Mouse (Mus musculus) left cerebral cortex, adult 2 months (tissue): ENCODE data around the gene Coq10a. TPM values are rescaled to one million over a fixed set of nuclear protein-coding genes. Genes with fewer than 3 reads are reported as not detected.
A peak's percentile ranks its signal among the peaks of the same experiment; 100 is the strongest.

Experiments used
- DNase-seq, 2 experiments: peaks; one replicate each; pipeline ENCODE4 v3.0.0; 2021 to 2022; ENCODE audit warnings: low spot score in 2 of 2, mixed read lengths in 1 of 2; ENCODE audit errors: extremely low spot score in 1 of 2
- H3K27ac ChIP-seq: fragments of 200-600 bp; 2 replicates; pipeline ENCODE4 v1.8.1; 2022
- H3K4me3 ChIP-seq: fragments of 200-600 bp; 2 replicates; pipeline ENCODE4 v1.8.1; 2022
- CTCF ChIP-seq: fragments of 200-600 bp; IDR thresholded peaks from 2 replicates; pipeline ENCODE4 v1.8.1; 2022; ENCODE audit warnings: antibody characterized with exemption, mild to moderate bottlenecking, moderate library complexity
- intact Hi-C: fragments of 180-260 bp; cut with DNase I; formaldehyde crosslinking; loops from one replicate; pipeline ENCODE4 v1.15.1; 2025
- total RNA-seq, 2 experiments: library from RNA; stranded (reverse); gene quantifications; 2 replicates each; pipeline ENCODE4 v1.2.3; 2021

Gene Coq10a
- total RNA-seq, 2 experiments from 2014 or later: 53.0 to 54.6 TPM

DNA sequence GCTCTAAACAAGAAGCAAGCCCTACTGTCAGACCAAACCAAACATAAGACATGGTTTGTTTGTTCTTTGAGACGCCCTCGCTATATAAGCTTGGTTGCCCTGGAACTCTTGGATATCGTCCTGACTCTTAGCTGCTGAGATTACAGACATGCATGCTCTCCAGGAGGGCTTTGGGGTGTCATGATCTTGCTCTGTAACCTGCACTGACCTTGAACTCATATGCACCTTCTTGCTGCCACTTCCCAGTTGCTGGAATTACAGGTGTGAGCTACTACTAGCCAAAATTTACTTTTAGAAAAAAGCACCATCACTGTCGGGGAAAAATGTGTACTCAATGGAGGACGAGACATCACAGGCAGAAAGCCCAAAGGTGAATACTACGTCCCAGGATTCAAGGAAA lies 802 bp upstream of the Coq10a start:
- Histone ChIP-seq H3K4me3 (peak overlapping the region; percentile 80; the same call in 1 of the 2 replicates), H3K27ac (peak overlapping the region; percentile 89)
- DNase-seq: no peak
- intact Hi-C loops: loop anchor here (2.0 kb wide), 2 partner anchors 31 to 39 kb away; no protein-coding TSS in a partner anchor
- no peak for TF ChIP-seq CTCF

- Histone ChIP-seq H3K4me3 (peak overlapping the region; percentile 80), H3K27ac (peak overlapping the region; percentile 89)
- intact Hi-C loops: loop anchor here (2.0 kb wide), 2 partner anchors 30 to 40 kb away; no protein-coding TSS in a partner anchor
- TF ChIP-seq CTCF: no peak; the same call in 1 of the 2 replicates
- DNase-seq: no peak
Observed at GRCm38 (mm10) chr10:128369218-128369543, 384 bp upstream of the Coq10a start.

DNA sequence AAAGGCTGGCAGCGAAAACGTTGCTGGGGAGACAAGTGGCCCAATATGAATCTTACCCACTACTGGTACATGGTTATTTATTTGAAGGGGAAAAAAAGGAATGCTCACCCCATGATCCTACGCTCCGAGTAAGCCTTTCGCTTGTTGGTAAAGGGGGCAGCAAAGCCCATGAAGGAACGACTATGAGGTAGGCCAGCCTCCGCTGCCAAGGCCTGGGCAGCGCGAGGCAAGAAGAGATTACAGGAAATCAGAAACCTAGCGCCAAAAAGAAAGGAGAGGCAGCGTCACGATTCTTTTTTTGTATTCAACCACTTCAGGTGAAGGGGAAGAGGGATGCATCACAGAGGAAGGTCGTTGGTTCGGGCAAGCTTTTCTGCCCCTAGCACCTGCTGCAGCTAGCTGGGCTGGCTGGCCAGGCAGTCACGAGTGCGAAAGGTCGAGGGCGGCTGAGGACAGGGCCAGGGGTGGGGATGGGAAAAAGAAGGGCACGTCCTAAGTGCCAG lies 847 bp downstream of the Coq10a start:
- TF ChIP-seq CTCF: no peak
- H3K27ac ChIP-seq: peak overlapping the region; percentile 87
- intact Hi-C loops: loop anchor here (2.0 kb wide), 2 partner anchors 29 to 41 kb away; no protein-coding TSS in a partner anchor
- DNase-seq: no peak
- H3K4me3 ChIP-seq: peak overlapping the region; percentile 80

GRCm38 (mm10) chr10:128362568-128362967 lies 6.2 kb downstream of the Coq10a start:
- intact Hi-C loops: no loop called here
- Histone ChIP-seq H3K27ac (no peak overlapping the region; the same call in 1 of the 2 replicates), H3K4me3 (no peak overlapping the region)
- DNase-seq: no peak
- peak; percentile 63 for TF ChIP-seq CTCF

- DNase-seq: no peak
- intact Hi-C loops: no loop called here
Observed at GRCm38 (mm10) chr10:128361836-128362235, 7.0 kb downstream of the Coq10a start.

DNA sequence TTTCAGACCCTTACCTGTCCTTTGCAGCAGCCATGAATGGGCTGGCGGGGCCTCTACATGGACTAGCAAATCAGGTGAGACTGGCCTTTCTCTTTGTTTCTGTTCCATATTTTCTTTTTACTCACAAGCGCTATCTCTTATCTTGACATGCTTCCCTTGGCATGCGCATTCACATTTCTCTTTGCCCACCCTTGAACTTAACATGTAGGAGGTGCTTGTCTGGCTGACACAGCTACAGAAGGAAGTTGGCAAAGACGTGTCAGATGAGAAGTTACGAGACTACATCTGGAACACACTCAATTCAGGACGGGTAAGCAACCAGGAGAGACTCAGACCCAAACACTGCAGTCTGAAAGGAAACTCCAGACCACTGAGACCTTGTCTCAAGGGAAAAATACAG lies 9.6 kb downstream of the Coq10a start:
- Histone ChIP-seq H3K4me3 (no peak overlapping the region), H3K27ac (no peak overlapping the region)
- intact Hi-C loops: loop anchor here (2.0 kb wide), 1 partner anchor 22 kb away; the partner anchor contains the start of gene Cs
- no peak for DNase-seq
- TF ChIP-seq CTCF: no peak

More at GRCm38 (mm10) chr10:128361836-128362235, 7.0 kb downstream of the Coq10a start:
- Histone ChIP-seq H3K4me3 (no peak overlapping the region), H3K27ac (no peak overlapping the region)
- no peak for TF ChIP-seq CTCF

DNA sequence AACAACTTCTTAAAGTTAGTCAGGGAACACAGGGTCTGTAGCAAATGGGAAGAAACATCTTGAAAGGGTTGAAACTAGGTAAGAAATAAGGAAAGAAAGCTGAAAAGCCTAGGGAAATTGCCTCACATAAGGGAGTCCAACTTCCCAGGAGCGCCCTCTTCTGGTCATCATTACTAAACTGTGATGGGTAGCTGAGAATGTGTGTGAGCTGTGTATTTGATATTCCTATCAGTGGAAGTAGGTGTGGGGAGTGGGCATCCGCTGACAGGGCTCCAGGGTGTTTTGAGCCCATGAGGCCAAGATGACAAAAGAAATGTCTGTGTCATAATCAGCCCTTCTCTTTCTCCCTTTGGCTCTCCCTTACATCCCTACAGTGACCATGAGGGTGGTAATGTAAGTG lies 10.0 kb downstream of the Coq10a start:
- no peak overlapping the region for H3K4me3 ChIP-seq
- TF ChIP-seq CTCF: peak; percentile 76
- H3K27ac ChIP-seq: no peak overlapping the region
- intact Hi-C loops: loop anchor here (2.0 kb wide), 1 partner anchor 22 kb away; the partner anchor contains the start of gene Cs
- peak in 1 of 2 experiments; percentile 43 for DNase-seq

GRCm38 (mm10) chr10:128347541-128347940 lies 21.3 kb downstream of the Coq10a start:
- no peak for TF ChIP-seq CTCF
- intact Hi-C loops: no loop called here
- Histone ChIP-seq H3K4me3 (no peak overlapping the region), H3K27ac (no peak overlapping the region)
- no peak for DNase-seq

DNA sequence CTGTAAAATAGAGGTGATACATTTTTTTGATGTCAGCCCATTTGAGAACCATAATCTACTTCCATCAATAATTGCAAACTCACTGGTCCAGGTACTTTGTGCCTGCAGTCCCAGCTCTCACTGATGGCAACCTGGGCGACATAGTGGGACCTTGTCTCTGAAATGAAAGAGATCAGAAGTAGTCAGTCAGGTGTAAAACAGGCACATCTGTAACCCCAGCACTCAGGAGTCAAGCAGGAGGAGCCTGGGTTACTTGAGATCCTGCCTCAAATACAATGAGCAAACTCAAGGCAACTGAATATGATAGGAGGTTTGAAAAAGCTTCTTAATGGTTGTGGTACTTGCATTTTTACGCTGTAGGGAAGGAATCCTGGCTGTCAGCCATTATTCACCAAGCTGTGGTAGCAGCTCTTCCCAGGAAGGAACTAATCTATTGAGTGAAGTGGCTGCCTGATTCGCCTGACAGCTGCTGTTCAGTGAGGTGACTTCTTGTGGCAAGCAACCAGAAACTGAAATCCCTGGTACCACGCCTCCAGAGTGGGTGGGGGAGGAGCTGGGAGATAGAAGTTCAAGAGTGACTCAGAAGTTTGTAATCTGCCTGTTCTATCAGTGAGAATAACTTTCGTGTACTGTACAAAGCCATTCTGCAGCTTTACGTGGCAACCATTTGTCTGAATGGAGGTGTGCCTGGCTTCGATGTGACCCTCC lies 24.1 kb downstream of the Coq10a start:
- no peak overlapping the region for H3K4me3 ChIP-seq
- peak overlapping the region; percentile 57; the same call in 1 of the 2 replicates for H3K27ac ChIP-seq
- no peak for TF ChIP-seq CTCF
- intact Hi-C loops: no loop called here
- DNase-seq: peak; percentile 49 to 70

GRCm38 (mm10) chr10:128343436-128343835 lies 25.4 kb downstream of the Coq10a start:
- Histone ChIP-seq H3K4me3 (no peak overlapping the region), H3K27ac (peak overlapping the region; percentile 50; the same call in 1 of the 2 replicates)
- DNase-seq: no peak
- TF ChIP-seq CTCF: no peak
- intact Hi-C loops: no loop called here

- H3K27ac ChIP-seq: no peak overlapping the region
- intact Hi-C loops: no loop called here
- DNase-seq: no peak
- peak; percentile 12 for TF ChIP-seq CTCF
- H3K4me3 ChIP-seq: no peak overlapping the region
Observed at GRCm38 (mm10) chr10:128340257-128340656, 28.5 kb downstream of the Coq10a start.

- no peak for TF ChIP-seq CTCF
- intact Hi-C loops: loop anchor here (2.0 to 5.0 kb wide), 2 partner anchors 30 to 118 kb away; partner anchors contain the start of genes Coq10a and Smarcc2
- peak overlapping the region; percentile 24 for H3K27ac ChIP-seq
Observed at GRCm38 (mm10) chr10:128338948-128339347, 29.8 kb downstream of the Coq10a start.

More at GRCm38 (mm10) chr10:128338948-128339347, 29.8 kb downstream of the Coq10a start:
- peak overlapping the region; percentile 97 for H3K4me3 ChIP-seq
- DNase-seq: no peak
